Mouse (Mus musculus): ENCODE results near the gene Sesn1. TPM values are rescaled to one million over a fixed set of nuclear protein-coding genes. Genes with fewer than 3 reads are reported as not detected.

Gene Sesn1
- polyA plus RNA-seq, 1 experiment from 2014 or later: 23.1 TPM

- no peaks in the 10 kb centered on the region for H3K4me1 ChIP-seq (ENCODE audit: control insufficient read depth, insufficient read depth, low read length)
- no peak overlapping the region for H3K4me3 ChIP-seq (ENCODE audit: low read depth, low read length)
- H3K27ac ChIP-seq (ENCODE audit: low read depth, low read length): no peak overlapping the region
- H3K9me3 ChIP-seq (replicated peaks; ENCODE audit: control insufficient read depth, low read length): no peaks in the 10 kb centered on the region
- WGBS (ENCODE audit: insufficient replicate concordance): 94% methylated on average over 8 of the region's 8 CpGs
- ATAC-seq (replicated peaks; ENCODE audit: insufficient number of reproducible peaks, low FRiP score, low TSS enrichment): no peak
- no peak overlapping the region for H3K9ac ChIP-seq (ENCODE audit: low read depth, low read length)
- no peak overlapping the region for H3K4me2 ChIP-seq
- H3K36me3 ChIP-seq (ENCODE audit: control insufficient read depth, insufficient read depth, low read length): peaks cover 20% of the 10 kb centered on the region
- no peaks in the 10 kb centered on the region for H3K27me3 ChIP-seq (ENCODE audit: control insufficient read depth, insufficient read depth, low read length)
Measured at GRCm38 (mm10) chr10:41803467-41803866, 6.3 kb upstream of the Sesn1 start.

- no peak overlapping the region for H3K4me2 ChIP-seq
- H3K4me1 ChIP-seq (ENCODE audit: control insufficient read depth, insufficient read depth, low read length): no peaks in the 10 kb centered on the region
- no peak overlapping the region for H3K9ac ChIP-seq (ENCODE audit: low read depth, low read length)
- H3K27me3 ChIP-seq (ENCODE audit: control insufficient read depth, insufficient read depth, low read length): no peaks in the 10 kb centered on the region
- H3K9me3 ChIP-seq (replicated peaks; ENCODE audit: control insufficient read depth, low read length): no peaks in the 10 kb centered on the region
- WGBS (ENCODE audit: insufficient replicate concordance): 91% methylated on average over 3 of the region's 3 CpGs
- H3K27ac ChIP-seq (ENCODE audit: low read depth, low read length): no peak overlapping the region
- ATAC-seq (replicated peaks; ENCODE audit: insufficient number of reproducible peaks, low FRiP score, low TSS enrichment): no peak
- H3K4me3 ChIP-seq (ENCODE audit: low read depth, low read length): no peak overlapping the region
- H3K36me3 ChIP-seq (ENCODE audit: control insufficient read depth, insufficient read depth, low read length): peaks cover 16% of the 10 kb centered on the region
Measured at GRCm38 (mm10) chr10:41804711-41805110, 5.0 kb upstream of the Sesn1 start.

- no peak overlapping the region for H3K27ac ChIP-seq (ENCODE audit: low read depth, low read length)
- H3K4me2 ChIP-seq: no peak overlapping the region
- H3K9ac ChIP-seq (ENCODE audit: low read depth, low read length): no peak overlapping the region
- no peaks in the 10 kb centered on the region for H3K27me3 ChIP-seq (ENCODE audit: control insufficient read depth, insufficient read depth, low read length)
- ATAC-seq (replicated peaks; ENCODE audit: insufficient number of reproducible peaks, low FRiP score, low TSS enrichment): no peak
- WGBS (ENCODE audit: insufficient replicate concordance): 86% methylated on average over 2 of the region's 2 CpGs
- H3K36me3 ChIP-seq (ENCODE audit: control insufficient read depth, insufficient read depth, low read length): peaks cover 10% of the 10 kb centered on the region
- no peaks in the 10 kb centered on the region for H3K9me3 ChIP-seq (replicated peaks; ENCODE audit: control insufficient read depth, low read length)
- no peaks in the 10 kb centered on the region for H3K4me1 ChIP-seq (ENCODE audit: control insufficient read depth, insufficient read depth, low read length)
- H3K4me3 ChIP-seq (ENCODE audit: low read depth, low read length): no peak overlapping the region
Measured at GRCm38 (mm10) chr10:41805729-41806355, 3.9 kb upstream of the Sesn1 start.

GRCm38 (mm10) chr10:41809080-41809770 lies 510 bp upstream of the Sesn1 start:
- Histone ChIP-seq H3K4me1 (ENCODE audit: control insufficient read depth, insufficient read depth, low read length) (peaks cover 19% of the 10 kb centered on the region), H3K36me3 (ENCODE audit: control insufficient read depth, insufficient read depth, low read length) (no peaks in the 10 kb centered on the region; the same call in 1 of the 2 replicates), H3K9me3 (replicated peaks; ENCODE audit: control insufficient read depth, low read length) (no peaks in the 10 kb centered on the region), H3K4me3 (ENCODE audit: low read depth, low read length) (peak overlapping the region; percentile 67), H3K4me2 (peak overlapping the region; percentile 82), H3K9ac (ENCODE audit: low read depth, low read length) (peak overlapping the region; percentile 79), H3K27me3 (ENCODE audit: control insufficient read depth, insufficient read depth, low read length) (no peaks in the 10 kb centered on the region), H3K27ac (ENCODE audit: low read depth, low read length) (peak overlapping the region; percentile 96)
- WGBS (ENCODE audit: insufficient replicate concordance): 3% methylated on average over 25 of the region's 25 CpGs
- ATAC-seq (replicated peaks; ENCODE audit: insufficient number of reproducible peaks, low FRiP score, low TSS enrichment): peak; percentile 75

GRCm38 (mm10) chr10:41810564-41811455 lies 1.1 kb downstream of the Sesn1 start:
- Histone ChIP-seq H3K27me3 (ENCODE audit: control insufficient read depth, insufficient read depth, low read length) (no peaks in the 10 kb centered on the region), H3K9me3 (replicated peaks; ENCODE audit: control insufficient read depth, low read length) (no peaks in the 10 kb centered on the region), H3K4me1 (ENCODE audit: control insufficient read depth, insufficient read depth, low read length) (peaks cover 19% of the 10 kb centered on the region), H3K4me3 (ENCODE audit: low read depth, low read length) (peak overlapping the region; percentile 67), H3K36me3 (ENCODE audit: control insufficient read depth, insufficient read depth, low read length) (no peaks in the 10 kb centered on the region; the same call in 1 of the 2 replicates), H3K4me2 (peak overlapping the region; percentile 82), H3K27ac (ENCODE audit: low read depth, low read length) (peak overlapping the region; percentile 96), H3K9ac (ENCODE audit: low read depth, low read length) (peak overlapping the region; percentile 79)
- WGBS (ENCODE audit: insufficient replicate concordance): 1% methylated on average over 36 of the region's 36 CpGs
- no peak for ATAC-seq (replicated peaks; ENCODE audit: insufficient number of reproducible peaks, low FRiP score, low TSS enrichment)

- peak overlapping the region; percentile 82 for H3K4me2 ChIP-seq
- no peaks in the 10 kb centered on the region for H3K27me3 ChIP-seq (ENCODE audit: control insufficient read depth, insufficient read depth, low read length)
- no peak overlapping the region for H3K27ac ChIP-seq (ENCODE audit: low read depth, low read length)
- ATAC-seq (replicated peaks; ENCODE audit: insufficient number of reproducible peaks, low FRiP score, low TSS enrichment): no peak
- peaks cover 19% of the 10 kb centered on the region for H3K4me1 ChIP-seq (ENCODE audit: control insufficient read depth, insufficient read depth, low read length)
- 75% methylated on average over 6 of the region's 6 CpGs for WGBS (ENCODE audit: insufficient replicate concordance)
- 0 out of 2 replicates have a peak overlapping the region, but pooled peaks have one; percentile 24 for H3K9ac ChIP-seq (ENCODE audit: low read depth, low read length)
- H3K36me3 ChIP-seq (ENCODE audit: control insufficient read depth, insufficient read depth, low read length): no peaks in the 10 kb centered on the region
- no peaks in the 10 kb centered on the region for H3K9me3 ChIP-seq (replicated peaks; ENCODE audit: control insufficient read depth, low read length)
- peak overlapping the region; percentile 2; the same call in 1 of the 2 replicates for H3K4me3 ChIP-seq (ENCODE audit: low read depth, low read length)
Measured at GRCm38 (mm10) chr10:41812566-41812965, 2.8 kb downstream of the Sesn1 start.

- peaks cover 19% of the 10 kb centered on the region for H3K4me1 ChIP-seq (ENCODE audit: control insufficient read depth, insufficient read depth, low read length)
- ATAC-seq (replicated peaks; ENCODE audit: insufficient number of reproducible peaks, low FRiP score, low TSS enrichment): no peak
- no peak overlapping the region for H3K4me2 ChIP-seq
- no peak overlapping the region for H3K9ac ChIP-seq (ENCODE audit: low read depth, low read length)
- 76% methylated on average over 6 of the region's 6 CpGs for WGBS (ENCODE audit: insufficient replicate concordance)
- no peaks in the 10 kb centered on the region for H3K9me3 ChIP-seq (replicated peaks; ENCODE audit: control insufficient read depth, low read length)
- no peak overlapping the region for H3K4me3 ChIP-seq (ENCODE audit: low read depth, low read length)
- H3K27ac ChIP-seq (ENCODE audit: low read depth, low read length): no peak overlapping the region
- H3K27me3 ChIP-seq (ENCODE audit: control insufficient read depth, insufficient read depth, low read length): no peaks in the 10 kb centered on the region
- H3K36me3 ChIP-seq (ENCODE audit: control insufficient read depth, insufficient read depth, low read length): no peaks in the 10 kb centered on the region
Measured at GRCm38 (mm10) chr10:41814305-41814853, 4.6 kb downstream of the Sesn1 start.

GRCm38 (mm10) chr10:41816516-41816915 lies 6.8 kb downstream of the Sesn1 start:
- WGBS (ENCODE audit: insufficient replicate concordance): 64% methylated on average over 5 of the region's 5 CpGs
- H3K36me3 ChIP-seq (ENCODE audit: control insufficient read depth, insufficient read depth, low read length): no peaks in the 10 kb centered on the region
- H3K4me1 ChIP-seq (ENCODE audit: control insufficient read depth, insufficient read depth, low read length): peaks cover 19% of the 10 kb centered on the region
- ATAC-seq (replicated peaks; ENCODE audit: insufficient number of reproducible peaks, low FRiP score, low TSS enrichment): no peak
- no peak overlapping the region for H3K9ac ChIP-seq (ENCODE audit: low read depth, low read length)
- H3K9me3 ChIP-seq (replicated peaks; ENCODE audit: control insufficient read depth, low read length): no peaks in the 10 kb centered on the region
- no peak overlapping the region for H3K4me2 ChIP-seq
- no peaks in the 10 kb centered on the region for H3K27me3 ChIP-seq (ENCODE audit: control insufficient read depth, insufficient read depth, low read length)
- H3K4me3 ChIP-seq (ENCODE audit: low read depth, low read length): no peak overlapping the region
- H3K27ac ChIP-seq (ENCODE audit: low read depth, low read length): no peak overlapping the region
